Mouse (Mus musculus): ENCODE results near the gene Yae1d1. TPM values are rescaled to one million over a fixed set of nuclear protein-coding genes. Genes with fewer than 3 reads are reported as not detected.
A peak's percentile ranks its signal among the peaks of the same experiment; 100 is the strongest.

Yae1d1 gene
- 68.9 and 69.6 TPM in 2 replicates for polyA plus RNA-seq (2014; fragmentation: Nextera tagmentation; extraction: Ambion mirVana)

DNA sequence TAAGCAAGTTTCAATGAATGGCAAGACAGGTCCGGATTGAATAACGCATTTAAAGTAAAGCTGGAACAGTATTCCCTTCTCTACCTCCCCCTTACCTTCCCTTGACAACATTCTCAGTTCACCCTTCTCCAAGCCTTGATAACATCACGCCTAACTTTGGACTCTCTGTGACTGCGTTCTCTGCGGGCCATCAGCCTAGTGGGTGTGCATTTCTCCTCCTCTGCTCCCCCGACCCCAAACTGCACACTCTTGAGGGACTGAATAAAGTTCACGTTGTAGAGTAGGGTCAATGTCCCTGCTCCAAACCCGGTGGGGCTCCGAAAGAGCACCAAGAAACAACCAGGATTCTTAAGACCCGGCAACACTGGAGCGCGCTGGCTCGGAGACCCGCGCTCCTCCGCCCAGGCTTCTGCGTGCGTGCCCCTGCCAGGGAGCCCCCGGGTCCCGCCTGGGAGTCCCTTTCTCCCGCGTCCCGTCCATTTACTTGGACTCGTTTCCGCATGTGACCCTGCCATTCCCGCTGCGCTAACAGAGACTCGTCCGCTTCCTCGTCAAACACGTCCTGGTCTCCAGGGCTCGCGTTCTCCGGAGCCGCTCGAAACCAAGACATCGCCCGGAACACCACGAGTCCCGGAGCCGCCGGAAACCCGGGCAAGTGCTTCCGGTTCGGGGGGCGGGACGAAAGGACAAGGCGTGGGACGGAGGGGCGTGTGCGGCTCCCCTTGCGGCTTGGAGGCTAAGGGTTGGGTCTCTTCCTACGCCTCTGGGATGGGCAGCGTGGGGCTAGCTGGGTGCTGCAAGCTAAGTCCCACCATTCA, at the start of gene Yae1d1:
Gene Yae1d1, minus strand, starts transcription at position 653 of the 818 bp plus-strand sequence.
- H3K36me3 ChIP-seq (ENCODE audit: control insufficient read depth, insufficient read depth, low read length) = no peaks in the 10 kb centered on the region
- H3K4me3 ChIP-seq (ENCODE audit: low read depth, low read length) = peak within 1 kb of the TSS; percentile 66
- H3K9ac ChIP-seq (replicated peaks; ENCODE audit: low read depth, low read length) = peak within 1 kb of the TSS; percentile 79
- H3K9me3 ChIP-seq (ENCODE audit: control insufficient read depth, low read depth, low read length) = no peaks in the 10 kb centered on the region
- peak within 1 kb of the TSS; percentile 77 for H3K27ac ChIP-seq (ENCODE audit: low read length)
- peak; percentile 98 for ATAC-seq (ENCODE audit: insufficient number of reproducible peaks, insufficient read depth, low FRiP score, low read depth)
- H3K4me1 ChIP-seq (ENCODE audit: control insufficient read depth, insufficient read depth, low read length) = no peaks in the 10 kb centered on the region; the same call in 1 of the 2 replicates
- under 1% methylated on average over 54 of the region's 54 CpGs for WGBS
- peak within 1 kb of the TSS; percentile 64 for H3K4me2 ChIP-seq (replicated peaks; ENCODE audit: low read depth, low read length)
- H3K27me3 ChIP-seq (ENCODE audit: control insufficient read depth, insufficient read depth, low read length) = no peaks in the 10 kb centered on the region

DNA sequence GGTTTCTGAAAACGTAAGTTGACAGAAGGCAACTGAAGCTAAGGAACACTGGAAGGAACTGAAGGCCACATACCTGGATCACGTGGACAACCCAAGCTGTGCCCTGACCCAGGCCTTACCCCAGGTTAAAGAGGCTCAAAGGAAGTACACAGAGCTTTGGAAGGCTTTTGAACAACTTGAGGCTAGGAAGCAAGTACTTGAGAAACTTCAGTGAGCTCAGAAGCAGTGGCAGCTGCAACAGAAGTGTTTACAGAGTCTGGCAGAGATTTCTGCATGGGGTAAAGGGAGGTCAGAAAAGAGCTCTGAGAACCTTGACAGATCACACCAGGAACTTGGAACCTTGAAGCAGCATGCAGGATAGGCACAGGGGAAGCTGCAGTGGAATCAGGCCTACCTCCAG, 45.7 kb upstream of the Yae1d1 start:
- Histone ChIP-seq H3K27ac (ENCODE audit: low read length) (no peak overlapping the region), H3K27me3 (ENCODE audit: control insufficient read depth, insufficient read depth, low read length) (no peaks in the 10 kb centered on the region), H3K4me2 (replicated peaks; ENCODE audit: low read depth, low read length) (no peak overlapping the region), H3K9ac (replicated peaks; ENCODE audit: low read depth, low read length) (no peak overlapping the region), H3K4me3 (ENCODE audit: low read depth, low read length) (no peak overlapping the region), H3K4me1 (ENCODE audit: control insufficient read depth, insufficient read depth, low read length) (no peaks in the 10 kb centered on the region), H3K9me3 (ENCODE audit: control insufficient read depth, low read depth, low read length) (no peaks in the 10 kb centered on the region), H3K36me3 (ENCODE audit: control insufficient read depth, insufficient read depth, low read length) (no peaks in the 10 kb centered on the region)
- ATAC-seq (ENCODE audit: insufficient number of reproducible peaks, insufficient read depth, low FRiP score, low read depth) = no peak
- 71% methylated on average over 2 of the region's 2 CpGs for WGBS

DNA sequence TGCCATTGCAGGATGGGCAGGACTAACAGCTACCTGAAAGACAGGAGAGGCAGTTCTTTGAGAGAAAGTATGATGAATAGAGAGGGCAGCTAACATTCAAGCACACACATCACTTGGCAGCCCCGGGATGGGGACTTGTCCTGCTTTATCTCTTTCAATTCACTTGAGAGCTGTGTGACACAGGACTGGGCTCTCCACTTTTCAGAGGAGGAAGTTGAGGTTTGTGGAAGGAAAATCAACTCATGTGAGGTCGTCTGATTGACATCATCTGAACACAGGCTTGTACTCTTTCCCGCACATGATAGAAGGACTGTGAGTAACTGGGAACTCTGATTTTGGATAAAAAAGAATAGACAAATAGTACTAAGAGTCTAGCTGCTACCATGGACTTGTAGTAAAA, 23.5 kb upstream of the Yae1d1 start:
- Histone ChIP-seq H3K4me1 (ENCODE audit: control insufficient read depth, insufficient read depth, low read length) (no peaks in the 10 kb centered on the region), H3K4me2 (replicated peaks; ENCODE audit: low read depth, low read length) (no peak overlapping the region), H3K27ac (ENCODE audit: low read length) (no peak overlapping the region), H3K9me3 (ENCODE audit: control insufficient read depth, low read depth, low read length) (no peaks in the 10 kb centered on the region), H3K36me3 (ENCODE audit: control insufficient read depth, insufficient read depth, low read length) (no peaks in the 10 kb centered on the region), H3K9ac (replicated peaks; ENCODE audit: low read depth, low read length) (no peak overlapping the region), H3K4me3 (ENCODE audit: low read depth, low read length) (no peak overlapping the region), H3K27me3 (ENCODE audit: control insufficient read depth, insufficient read depth, low read length) (no peaks in the 10 kb centered on the region)
- no peak for ATAC-seq (ENCODE audit: insufficient number of reproducible peaks, insufficient read depth, low FRiP score, low read depth)
- 62% methylated on average over 3 of the region's 3 CpGs for WGBS

DNA sequence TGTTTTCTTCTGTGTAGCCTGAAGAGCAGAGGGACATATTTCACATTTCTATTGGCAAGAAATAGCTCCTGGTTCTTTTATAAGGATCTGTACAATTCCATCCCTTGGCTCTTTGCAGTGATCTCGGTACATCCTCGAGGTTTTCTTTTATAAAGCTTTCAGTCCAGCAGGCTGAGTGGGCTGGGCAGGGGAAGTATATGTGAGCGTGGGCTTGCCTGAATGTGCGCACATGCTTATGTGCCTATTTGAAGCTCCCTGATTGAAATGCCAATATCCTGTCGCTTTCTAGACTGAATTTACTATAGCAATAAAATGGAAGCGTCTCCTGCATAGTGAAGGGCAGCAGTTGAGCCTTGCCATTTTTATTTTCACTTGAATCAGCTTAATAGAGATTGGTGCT, 20.1 kb upstream of the Yae1d1 start:
- Histone ChIP-seq H3K9me3 (ENCODE audit: control insufficient read depth, low read depth, low read length) (no peaks in the 10 kb centered on the region), H3K4me1 (ENCODE audit: control insufficient read depth, insufficient read depth, low read length) (no peaks in the 10 kb centered on the region), H3K4me2 (replicated peaks; ENCODE audit: low read depth, low read length) (no peak overlapping the region), H3K9ac (replicated peaks; ENCODE audit: low read depth, low read length) (no peak overlapping the region), H3K27me3 (ENCODE audit: control insufficient read depth, insufficient read depth, low read length) (no peaks in the 10 kb centered on the region), H3K27ac (ENCODE audit: low read length) (no peak overlapping the region), H3K4me3 (ENCODE audit: low read depth, low read length) (no peak overlapping the region), H3K36me3 (ENCODE audit: control insufficient read depth, insufficient read depth, low read length) (no peaks in the 10 kb centered on the region)
- WGBS = 84% methylated on average over 6 of the region's 6 CpGs
- no peak for ATAC-seq (ENCODE audit: insufficient number of reproducible peaks, insufficient read depth, low FRiP score, low read depth)

DNA sequence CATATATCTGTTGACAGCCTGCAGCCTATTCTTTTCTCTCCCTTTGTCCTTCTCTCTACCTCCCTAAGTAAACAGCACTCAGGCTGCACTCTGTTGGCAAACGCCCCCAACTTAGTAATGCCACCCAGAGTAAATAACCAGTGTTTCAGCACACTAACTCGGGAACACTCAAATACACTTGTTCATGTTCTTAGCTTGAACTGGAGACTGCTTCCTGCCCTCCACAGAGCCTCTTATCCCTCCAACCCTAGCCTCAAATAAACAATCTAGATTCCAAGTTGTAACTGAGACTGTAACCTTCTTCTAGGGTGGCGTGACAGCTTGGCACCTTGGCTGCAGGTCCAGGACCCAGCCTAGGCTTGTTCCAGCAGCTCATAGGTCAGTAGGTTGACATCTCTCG, 17.9 kb upstream of the Yae1d1 start:
- WGBS = 60% methylated on average over 4 of the region's 4 CpGs
- no peak for ATAC-seq (ENCODE audit: insufficient number of reproducible peaks, insufficient read depth, low FRiP score, low read depth)

DNA sequence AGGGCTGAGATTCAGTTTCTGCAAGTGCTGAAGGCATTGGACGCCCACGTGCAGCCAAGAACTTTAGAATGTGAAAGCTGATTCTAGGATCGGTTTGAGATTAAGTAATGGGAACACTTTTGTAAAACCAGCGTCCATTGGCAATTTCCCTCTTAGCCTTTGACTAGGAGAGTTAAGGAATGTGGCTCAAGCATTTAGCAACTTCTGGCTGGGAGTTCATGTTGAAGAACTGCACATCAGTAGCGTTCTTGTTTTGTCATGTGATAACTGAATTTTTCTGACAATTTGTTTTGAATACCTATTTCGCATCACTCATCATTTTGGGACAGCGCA, 332 bp upstream of the Yae1d1 start:
- H3K4me1 ChIP-seq (ENCODE audit: control insufficient read depth, insufficient read depth, low read length) = no peaks in the 10 kb centered on the region; the same call in 1 of the 2 replicates
- no peaks in the 10 kb centered on the region for H3K9me3 ChIP-seq (ENCODE audit: control insufficient read depth, low read depth, low read length)
- no peak for ATAC-seq (ENCODE audit: insufficient number of reproducible peaks, insufficient read depth, low FRiP score, low read depth)
- H3K4me2 ChIP-seq (replicated peaks; ENCODE audit: low read depth, low read length) = peak overlapping the region; percentile 64
- H3K27ac ChIP-seq (ENCODE audit: low read length) = no peak overlapping the region
- H3K27me3 ChIP-seq (ENCODE audit: control insufficient read depth, insufficient read depth, low read length) = no peaks in the 10 kb centered on the region
- H3K9ac ChIP-seq (replicated peaks; ENCODE audit: low read depth, low read length) = peak overlapping the region; percentile 79; the same call in 1 of the 2 replicates
- no peaks in the 10 kb centered on the region for H3K36me3 ChIP-seq (ENCODE audit: control insufficient read depth, insufficient read depth, low read length)
- H3K4me3 ChIP-seq (ENCODE audit: low read depth, low read length) = peak overlapping the region; percentile 66
- WGBS = 37% methylated on average over 7 of the region's 7 CpGs

More for the DNA sequence above, 17.9 kb upstream of the Yae1d1 start:
- Histone ChIP-seq H3K36me3 (ENCODE audit: control insufficient read depth, insufficient read depth, low read length) (no peaks in the 10 kb centered on the region), H3K4me1 (ENCODE audit: control insufficient read depth, insufficient read depth, low read length) (no peaks in the 10 kb centered on the region), H3K9ac (replicated peaks; ENCODE audit: low read depth, low read length) (no peak overlapping the region), H3K4me3 (ENCODE audit: low read depth, low read length) (no peak overlapping the region), H3K4me2 (replicated peaks; ENCODE audit: low read depth, low read length) (no peak overlapping the region), H3K9me3 (ENCODE audit: control insufficient read depth, low read depth, low read length) (no peaks in the 10 kb centered on the region), H3K27me3 (ENCODE audit: control insufficient read depth, insufficient read depth, low read length) (no peaks in the 10 kb centered on the region), H3K27ac (ENCODE audit: low read length) (no peak overlapping the region)

DNA sequence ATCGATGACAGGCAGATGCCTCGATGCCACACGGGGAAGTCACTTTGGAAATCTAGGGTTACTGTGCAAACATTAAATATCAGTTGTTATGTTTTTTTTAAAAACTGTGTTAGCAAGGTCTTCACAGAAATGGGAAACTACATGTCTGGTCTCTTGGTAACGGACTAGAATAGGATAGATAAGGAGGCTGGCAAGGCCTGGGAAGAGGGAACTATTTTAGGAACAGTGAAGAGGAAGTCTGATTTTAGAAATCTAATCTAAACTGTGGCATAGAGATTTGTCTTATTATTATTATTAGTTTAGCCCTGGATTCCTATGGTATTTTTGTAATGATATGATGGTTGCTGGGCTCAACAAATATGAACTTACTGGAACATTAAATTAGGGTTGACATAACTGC, 1.1 kb downstream of the Yae1d1 start:
- Histone ChIP-seq H3K4me1 (ENCODE audit: control insufficient read depth, insufficient read depth, low read length) (no peaks in the 10 kb centered on the region; the same call in 1 of the 2 replicates), H3K27ac (ENCODE audit: low read length) (no peak overlapping the region), H3K4me3 (ENCODE audit: low read depth, low read length) (peak overlapping the region; percentile 66), H3K36me3 (ENCODE audit: control insufficient read depth, insufficient read depth, low read length) (peaks cover 4% of the 10 kb centered on the region; the same call in 1 of the 2 replicates), H3K4me2 (replicated peaks; ENCODE audit: low read depth, low read length) (peak overlapping the region; percentile 64), H3K27me3 (ENCODE audit: control insufficient read depth, insufficient read depth, low read length) (no peaks in the 10 kb centered on the region), H3K9me3 (ENCODE audit: control insufficient read depth, low read depth, low read length) (no peaks in the 10 kb centered on the region), H3K9ac (replicated peaks; ENCODE audit: low read depth, low read length) (peak overlapping the region; percentile 79)
- 79% methylated on average over 4 of the region's 4 CpGs for WGBS
- no peak for ATAC-seq (ENCODE audit: insufficient number of reproducible peaks, insufficient read depth, low FRiP score, low read depth)

DNA sequence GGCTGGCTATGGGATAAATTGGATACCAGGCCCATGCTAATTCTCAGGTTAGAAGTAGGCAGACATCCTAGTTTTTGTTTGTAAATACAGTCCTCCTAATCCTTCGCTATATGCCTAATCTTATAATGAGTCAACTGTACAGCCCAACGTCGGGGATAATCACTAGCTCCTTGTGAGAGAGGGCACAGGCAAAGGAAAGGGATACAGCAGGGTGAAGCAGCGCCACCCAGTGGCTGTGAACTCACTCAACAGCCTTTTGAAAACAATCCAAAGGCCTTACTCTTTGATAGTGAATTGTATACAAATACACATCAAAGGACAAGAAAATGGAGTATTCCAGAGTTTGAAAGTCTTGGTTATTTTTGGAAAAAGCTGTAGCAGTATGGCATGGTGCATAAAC, 10.0 kb downstream of the Yae1d1 start:
- H3K9me3 ChIP-seq (ENCODE audit: control insufficient read depth, low read depth, low read length) = no peaks in the 10 kb centered on the region
- no peak for ATAC-seq (ENCODE audit: insufficient number of reproducible peaks, insufficient read depth, low FRiP score, low read depth)
- 51% methylated on average over 4 of the region's 4 CpGs for WGBS
- no peaks in the 10 kb centered on the region for H3K4me1 ChIP-seq (ENCODE audit: control insufficient read depth, insufficient read depth, low read length)
- H3K27ac ChIP-seq (ENCODE audit: low read length) = no peak overlapping the region
- no peak overlapping the region for H3K9ac ChIP-seq (replicated peaks; ENCODE audit: low read depth, low read length)
- no peak overlapping the region for H3K4me2 ChIP-seq (replicated peaks; ENCODE audit: low read depth, low read length)
- H3K36me3 ChIP-seq (ENCODE audit: control insufficient read depth, insufficient read depth, low read length) = peaks cover 22% of the 10 kb centered on the region; the same call in 1 of the 2 replicates
- H3K4me3 ChIP-seq (ENCODE audit: low read depth, low read length) = no peak overlapping the region
- H3K27me3 ChIP-seq (ENCODE audit: control insufficient read depth, insufficient read depth, low read length) = no peaks in the 10 kb centered on the region

Data from stomach, embryonic 14.5 days (tissue).